Mouse (Mus musculus) CD4-positive, CD25-positive, alpha-beta regulatory T cell, adult 2 months (primary cell): ENCODE results near the gene Ythdf2.
"Not testable (repeated sequence)": the region's sequence is repeated elsewhere in the genome, so short reads cannot be mapped to it uniquely, and the experiment has no call there.

Experiments used
- DNase-seq: peaks from one replicate; pipeline ENCODE4 v3.0.0-alpha.2; 2012; ENCODE audit warnings: low read depth, low spot score

Ythdf2 gene

DNA sequence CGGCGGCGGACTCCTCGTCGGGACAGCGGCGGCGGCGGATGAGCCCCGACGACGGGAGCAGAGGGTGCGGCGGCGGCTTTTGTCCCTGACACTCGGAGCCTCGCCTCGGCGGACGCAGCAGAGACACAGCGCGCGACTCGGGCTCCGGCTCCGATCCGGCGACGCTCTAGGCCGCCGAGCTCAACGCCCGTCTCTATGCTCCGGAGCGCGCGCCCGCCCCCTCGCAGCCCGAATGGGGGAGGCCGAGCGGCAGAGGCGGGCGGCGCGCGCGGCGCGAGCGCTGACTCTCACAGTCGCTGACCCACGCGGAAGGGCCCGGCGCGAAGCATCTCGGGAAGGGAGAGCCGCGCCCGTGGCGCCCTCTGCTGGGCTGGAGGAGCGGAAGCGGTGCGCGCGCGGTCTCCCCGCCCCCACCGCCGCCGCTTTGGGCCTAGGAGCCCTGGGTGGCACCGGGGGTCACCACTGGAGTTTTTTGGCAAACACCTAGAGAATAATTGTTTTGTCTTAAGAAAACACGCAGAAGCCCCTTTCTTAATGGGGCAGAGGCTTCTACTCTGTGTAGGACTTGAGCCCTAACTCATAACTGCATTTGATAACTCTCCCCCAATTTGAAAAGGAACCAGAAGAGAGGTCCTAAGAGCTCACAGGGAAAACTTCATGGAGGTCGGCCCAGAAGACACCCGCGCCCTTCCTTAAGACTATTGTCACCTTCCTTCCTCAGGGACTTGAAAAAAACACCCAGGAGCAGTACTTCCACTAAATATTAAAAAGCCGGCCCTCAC, at the start of gene Ythdf2:
TSS of gene Ythdf2 (minus strand) at position 351 of the 782 bp plus-strand sequence.
- DNase-seq, result peak; percentile 99

DNA sequence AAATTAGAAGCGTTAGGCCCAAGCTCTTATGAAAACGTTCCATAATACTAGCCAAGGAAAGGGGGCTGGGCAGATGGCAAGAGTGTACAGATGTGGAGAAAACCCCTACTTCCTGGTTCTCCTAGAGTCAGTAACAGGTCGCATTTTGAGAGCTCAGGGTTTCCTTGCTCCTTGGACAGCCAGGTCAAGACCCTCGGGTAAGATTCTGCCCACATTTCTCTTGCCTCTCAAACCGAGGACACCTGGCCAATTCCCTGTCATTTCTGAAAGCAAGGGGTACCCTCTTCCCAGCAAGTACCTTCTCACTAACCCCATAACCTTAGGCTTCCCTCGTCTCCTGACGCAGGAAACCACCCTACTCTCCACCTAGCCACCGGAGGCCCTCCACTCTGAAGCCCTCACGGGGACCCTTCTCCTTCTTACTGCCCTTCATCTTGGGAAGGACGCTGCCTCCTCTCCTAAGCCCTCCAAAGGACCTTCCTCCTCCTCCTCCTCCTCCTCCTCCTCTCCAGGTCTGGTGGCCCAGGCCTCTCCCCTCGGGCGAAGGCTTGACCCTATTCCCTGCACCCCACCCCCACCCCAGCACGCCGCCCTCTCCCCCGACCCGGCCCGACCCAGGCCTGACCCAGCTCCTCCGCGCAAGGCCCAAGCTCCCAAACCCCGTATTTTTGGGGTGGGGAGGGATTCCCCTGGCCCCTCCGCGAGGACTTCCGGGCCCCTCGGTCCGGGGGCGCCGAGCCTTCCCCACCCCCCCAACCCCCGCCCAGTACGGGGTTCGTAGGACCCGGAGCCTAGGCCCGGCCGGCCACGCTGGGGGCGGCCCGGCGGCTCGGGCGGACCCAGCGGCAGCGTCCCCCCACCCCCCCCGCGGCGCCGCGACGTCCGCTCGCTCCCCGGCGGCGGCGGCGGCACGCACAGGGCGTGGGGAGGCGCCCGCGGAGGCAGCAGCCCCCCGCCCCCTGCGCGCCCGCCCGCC, 48.6 kb upstream of the Ythdf2 start:
- DNase-seq, result peak; percentile 88

DNA sequence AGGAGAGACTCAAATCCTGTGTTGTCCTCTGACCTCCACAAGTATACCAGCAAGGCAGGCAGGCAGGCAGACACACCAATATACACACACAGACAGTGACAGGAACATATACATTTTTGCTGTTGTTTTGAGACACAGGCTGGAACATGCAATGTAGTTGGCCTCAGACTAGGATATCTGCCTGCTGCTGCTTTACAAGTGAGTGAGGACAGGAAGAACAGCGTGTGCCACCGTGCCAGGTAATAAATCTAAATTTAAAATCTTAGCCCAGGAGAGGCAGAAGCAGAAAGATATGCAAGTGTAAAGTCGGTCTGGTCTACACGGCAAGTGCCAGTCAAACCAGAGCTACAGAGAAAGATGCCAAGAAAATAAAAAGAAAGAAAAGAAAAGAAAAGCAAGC, 47.1 kb upstream of the Ythdf2 start:
- DNase-seq, result no peak

DNA sequence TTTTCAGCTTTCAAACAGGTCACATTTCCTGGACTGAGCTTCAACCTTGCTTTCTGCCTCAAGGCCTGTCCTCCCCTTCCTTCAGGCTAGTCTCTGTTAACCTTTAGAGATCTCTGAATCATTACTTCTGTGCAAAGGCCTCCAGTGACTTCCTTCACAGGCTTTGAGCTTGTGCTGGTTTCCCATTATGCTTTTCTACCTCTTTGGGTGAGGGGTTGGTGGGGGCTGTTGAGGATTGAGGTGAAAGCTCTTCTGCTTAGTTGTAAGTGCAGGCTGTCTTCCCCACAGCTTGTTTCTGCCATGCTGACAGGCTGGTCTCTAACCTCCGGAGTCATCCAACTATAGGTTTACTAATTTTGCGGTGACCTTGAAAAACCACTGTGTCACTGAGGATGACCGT, 44.3 kb upstream of the Ythdf2 start:
- DNase-seq, result no peak

DNA sequence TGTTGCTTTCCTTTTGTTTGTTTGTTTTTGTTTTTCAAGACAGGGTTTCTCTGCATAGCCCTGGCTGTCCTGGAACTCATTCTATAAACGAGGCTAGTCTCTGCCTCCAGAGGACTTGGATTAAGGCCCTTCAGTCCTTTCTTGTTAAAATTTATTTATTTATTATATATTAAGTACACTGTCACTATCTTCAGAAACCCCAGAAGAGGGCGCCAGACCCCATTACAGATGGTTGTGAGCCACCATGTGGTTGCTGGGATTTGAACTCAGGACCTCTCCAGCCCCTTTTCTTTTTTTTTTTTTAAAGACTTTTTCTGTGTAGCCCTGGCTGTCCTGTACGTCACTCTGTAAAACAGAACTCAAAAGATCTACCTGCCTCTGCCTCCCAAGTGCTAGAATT, 42.9 kb upstream of the Ythdf2 start:
- peak; percentile 58 for DNase-seq

DNA sequence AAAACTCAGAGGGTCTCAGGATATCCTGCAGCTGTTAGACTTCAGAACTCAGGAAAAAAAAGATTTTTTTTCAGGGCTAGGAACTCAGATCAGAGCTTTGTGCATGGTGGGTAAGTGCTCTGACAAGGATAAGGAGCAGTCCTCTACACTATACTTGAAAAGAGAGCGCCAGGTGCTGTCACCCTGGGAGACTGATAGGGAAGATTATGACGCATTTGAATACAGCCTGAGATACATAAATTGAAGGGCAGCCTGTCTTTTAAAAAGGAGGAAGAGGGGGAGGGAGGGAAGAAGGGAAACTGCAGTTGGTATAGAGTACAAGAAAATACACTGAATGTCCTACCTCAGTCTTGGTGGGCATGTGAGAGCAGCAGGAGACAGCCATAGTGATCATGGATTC, 41.5 kb upstream of the Ythdf2 start:
- DNase-seq, result no peak

DNA sequence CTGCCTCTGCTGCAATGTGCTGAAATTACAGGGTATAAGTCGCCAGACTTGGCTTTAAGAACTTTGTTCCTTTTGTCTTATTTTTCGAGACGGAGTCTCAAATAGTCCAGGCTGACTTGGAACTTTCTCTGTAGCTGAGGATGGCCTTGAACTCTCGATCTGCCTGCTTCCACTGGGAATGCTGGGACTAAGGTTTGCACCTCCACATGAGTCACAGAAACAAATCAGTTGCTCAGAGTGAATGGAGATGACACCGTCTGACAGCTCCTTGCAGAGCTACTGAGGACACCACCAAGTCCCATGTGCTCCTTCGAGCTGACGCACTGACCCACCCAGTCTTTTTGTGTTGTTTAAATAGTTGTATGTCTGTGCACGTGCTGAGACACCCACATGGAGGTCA, 41.0 kb upstream of the Ythdf2 start:
- DNase-seq, result no peak

DNA sequence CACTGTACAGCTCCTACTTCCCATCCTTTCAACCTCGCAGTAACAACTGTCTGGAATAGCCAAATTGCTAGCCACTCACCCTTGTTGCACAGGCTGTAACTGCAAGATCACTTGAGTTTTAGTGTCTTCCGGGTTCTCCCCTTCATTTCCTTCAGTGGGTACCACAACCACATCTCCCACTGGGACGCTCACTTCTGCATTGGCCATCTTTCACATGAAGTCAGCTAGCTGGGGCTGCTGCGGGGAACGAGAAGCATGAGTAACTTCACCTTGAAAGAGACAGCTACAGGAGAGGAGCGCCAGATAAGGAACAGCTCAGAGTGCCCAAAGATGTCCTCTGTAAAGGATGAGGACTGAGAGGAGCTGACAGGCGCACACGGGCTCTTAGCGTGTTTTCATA, 39.5 kb upstream of the Ythdf2 start:
- DNase-seq, result no peak

DNA sequence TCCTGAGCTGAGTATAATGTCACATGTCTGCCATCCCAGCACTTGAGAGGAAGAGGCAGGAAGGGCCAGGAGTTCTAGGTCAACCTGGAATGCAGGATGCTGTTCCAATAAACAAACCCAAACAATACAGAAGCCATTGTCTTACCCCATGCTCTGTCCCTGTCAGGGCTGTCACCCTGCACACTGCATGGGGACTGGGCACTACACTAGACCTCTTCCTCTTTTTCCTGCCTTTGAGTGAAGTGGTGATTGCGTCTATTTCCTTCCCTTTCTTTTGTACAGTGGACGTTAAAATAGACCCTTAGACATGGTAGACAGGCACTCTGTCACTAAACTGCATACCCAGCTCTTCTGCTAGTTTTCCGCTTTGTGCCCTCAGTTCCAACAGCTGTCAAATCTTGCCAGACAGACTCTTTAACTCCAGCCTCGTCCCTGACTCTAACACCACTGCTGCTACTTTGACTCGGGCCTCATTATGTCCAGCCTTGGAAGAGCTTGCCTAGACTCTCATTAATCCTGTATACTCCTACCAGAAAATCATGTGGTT, 35.4 kb upstream of the Ythdf2 start:
- no peak for DNase-seq

DNA sequence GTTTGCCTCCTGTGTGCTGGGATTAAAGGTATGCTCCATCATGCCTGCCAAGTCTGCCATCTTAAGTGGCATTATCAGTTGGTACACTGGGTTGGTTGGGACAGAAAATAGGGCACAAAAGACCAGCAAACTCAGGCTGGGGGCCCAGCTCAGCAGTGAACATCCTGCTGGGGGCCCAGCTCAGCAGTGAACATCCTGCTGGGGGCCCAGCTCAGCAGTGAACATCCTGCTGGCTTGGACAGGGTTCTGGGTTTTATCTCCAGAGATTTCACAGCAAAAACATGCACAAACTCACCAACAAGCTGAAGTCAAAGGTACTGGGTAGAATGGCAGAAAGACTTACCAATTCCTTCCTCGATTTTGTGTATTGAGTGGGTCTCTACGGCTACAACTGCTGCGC, 33.5 kb upstream of the Ythdf2 start:
- peak; percentile 16 for DNase-seq

DNA sequence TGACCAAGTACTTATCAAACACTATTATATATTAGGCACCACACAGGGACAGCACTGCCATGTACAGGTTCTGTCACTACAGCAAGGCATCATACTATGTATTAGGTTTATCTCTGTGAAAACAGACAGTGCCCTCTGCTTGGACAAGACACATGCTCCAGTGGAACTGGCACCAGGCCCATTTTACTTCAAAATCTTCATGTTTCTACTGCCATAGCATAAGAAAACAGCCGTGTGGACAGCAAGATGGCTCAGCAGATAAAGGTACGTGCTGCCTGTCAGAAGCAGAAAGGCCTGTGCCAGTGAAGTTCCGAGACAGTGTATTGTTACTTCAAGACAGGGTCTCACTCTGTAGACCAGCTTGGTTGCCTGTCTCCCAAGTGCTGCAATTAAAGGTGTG, 29.1 kb upstream of the Ythdf2 start:
- DNase-seq, result no peak

DNA sequence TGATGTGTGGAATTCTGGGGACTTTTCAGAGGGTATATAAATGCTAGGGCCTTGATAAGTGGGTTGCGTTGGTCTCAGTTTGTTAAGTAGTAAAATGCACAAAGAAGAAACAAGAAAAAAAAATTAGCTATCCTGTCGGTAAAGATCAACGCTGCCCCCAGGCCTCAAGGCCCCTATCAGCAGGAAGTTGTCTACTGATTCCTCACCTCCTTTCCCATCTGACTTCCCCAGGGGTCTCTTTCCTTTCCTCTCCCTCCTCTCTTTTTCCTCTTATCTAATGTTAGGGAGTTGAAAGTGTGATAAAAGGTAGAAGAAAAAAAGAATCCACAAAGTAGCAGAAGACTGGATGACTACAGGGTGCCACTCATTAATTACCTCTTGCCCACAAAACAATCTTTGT, 28.3 kb upstream of the Ythdf2 start:
- DNase-seq, result no peak

DNA sequence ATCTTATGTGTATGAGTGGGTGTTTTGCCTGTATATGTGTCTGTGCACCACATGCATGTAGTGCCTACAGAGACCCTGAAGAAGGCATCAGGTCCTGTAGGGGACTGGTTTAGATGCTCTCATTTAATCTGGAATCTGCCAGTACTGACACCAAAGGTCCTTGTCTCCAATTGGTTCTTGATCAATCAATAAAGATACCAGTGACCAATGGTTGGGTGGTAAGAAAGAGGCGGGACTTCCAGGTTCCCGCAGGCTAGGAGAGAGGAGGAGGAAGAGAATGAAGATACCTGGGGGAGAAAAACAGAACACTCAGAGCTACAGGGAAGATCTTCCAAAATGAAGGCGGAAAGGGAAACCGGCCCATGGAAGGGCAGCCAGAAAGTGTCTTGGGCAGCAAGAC, 26.3 kb upstream of the Ythdf2 start:
- DNase-seq, result no peak

DNA sequence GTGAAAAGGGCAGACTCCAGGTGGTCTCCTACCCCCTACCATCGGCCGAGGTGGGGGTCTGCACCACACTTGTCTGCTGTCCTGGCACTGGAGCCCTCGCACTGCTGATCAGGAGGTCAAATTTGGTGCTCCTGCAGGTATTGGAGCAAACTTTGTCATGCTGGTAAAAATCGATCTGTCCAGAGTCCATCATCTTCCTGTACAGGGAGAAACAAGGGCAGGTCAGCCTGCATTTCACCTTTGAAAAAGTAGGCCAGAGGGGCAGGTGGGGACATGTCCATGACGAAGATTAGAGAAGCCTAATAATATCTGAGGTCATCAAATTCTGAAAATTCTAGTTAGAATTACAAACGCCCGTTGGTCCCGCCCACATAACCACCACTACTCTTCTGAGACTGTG, 22.6 kb upstream of the Ythdf2 start:
- DNase-seq, result no peak

DNA sequence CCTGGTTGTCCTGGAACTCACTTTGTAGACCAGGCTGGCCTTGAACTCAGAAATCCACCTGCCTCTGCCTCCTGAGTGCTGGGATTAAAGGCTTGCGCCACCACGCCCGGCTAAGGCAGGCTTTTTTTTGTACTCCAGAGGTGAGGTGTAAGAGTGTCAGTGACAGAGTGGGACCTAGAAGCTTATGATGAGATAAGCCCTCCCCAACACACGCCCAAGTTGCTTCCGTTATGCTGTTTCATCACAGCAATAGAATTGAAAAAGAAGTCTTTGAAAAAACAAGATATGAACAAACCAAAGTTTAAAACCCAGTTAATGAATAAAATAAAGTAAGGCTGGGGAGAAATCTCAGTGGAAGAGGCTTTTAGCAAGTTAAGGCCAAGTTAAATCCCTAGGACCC, 18.3 kb upstream of the Ythdf2 start:
- DNase-seq, result no peak

DNA sequence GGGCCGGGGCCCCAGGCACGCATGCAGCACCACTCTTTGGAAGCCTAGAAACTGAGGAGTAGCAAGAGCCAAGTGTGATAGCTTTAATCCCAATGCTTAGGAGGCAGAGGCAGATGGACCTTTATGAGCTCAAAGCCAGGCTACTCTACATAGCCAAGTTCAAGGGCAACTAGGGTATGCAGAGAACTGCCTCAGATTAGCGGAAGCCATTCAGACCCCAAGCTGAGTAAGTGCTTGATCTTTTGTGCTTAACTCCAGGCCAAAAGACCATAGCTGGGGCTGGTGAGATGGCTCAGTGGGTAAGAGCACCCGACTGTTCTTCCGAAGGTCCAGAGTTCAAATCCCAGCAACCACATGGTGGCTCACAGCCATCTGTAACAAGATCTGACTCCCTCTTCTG, 9.9 kb upstream of the Ythdf2 start:
- DNase-seq, result not testable (repeated sequence)

DNA sequence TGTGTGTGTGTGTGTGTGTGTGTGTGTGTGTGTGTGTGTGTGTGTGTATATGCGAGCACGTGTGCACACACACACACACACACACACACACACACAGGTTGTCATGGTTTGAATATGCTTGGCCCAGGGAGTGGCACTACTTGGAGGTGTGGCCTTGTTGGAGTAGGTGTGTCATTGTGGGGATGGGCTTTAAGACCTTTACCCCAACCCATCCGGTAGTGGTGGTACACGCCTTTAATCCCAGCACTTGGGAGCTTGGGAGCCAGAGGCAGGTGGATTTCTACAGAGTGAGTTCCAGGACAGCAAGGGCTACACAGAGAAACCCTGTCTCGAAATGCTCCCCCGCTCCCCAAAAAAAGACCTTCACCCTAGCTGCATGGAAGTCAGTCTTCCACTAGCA, 6.3 kb upstream of the Ythdf2 start:
- not testable (repeated sequence) for DNase-seq

DNA sequence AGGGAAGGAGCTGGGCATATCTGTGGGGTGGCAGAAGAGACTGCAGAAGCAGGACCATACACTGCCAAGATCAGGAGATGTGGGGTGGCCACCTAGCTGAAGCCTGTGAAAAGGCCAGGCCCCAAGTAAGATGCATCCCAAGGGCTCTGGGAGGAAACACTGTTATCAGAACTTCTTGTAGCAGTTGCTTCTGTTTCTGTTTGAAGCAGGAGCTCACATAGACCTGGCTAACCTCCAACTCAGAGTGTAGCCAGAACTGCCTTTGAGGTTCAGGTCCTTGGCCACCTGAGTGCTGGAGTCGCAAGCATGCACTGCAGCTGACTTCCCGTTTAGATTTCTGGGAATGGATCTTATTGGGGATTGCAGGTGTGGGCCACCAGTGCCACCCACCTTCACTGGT, 5.7 kb upstream of the Ythdf2 start:
- no peak for DNase-seq

DNA sequence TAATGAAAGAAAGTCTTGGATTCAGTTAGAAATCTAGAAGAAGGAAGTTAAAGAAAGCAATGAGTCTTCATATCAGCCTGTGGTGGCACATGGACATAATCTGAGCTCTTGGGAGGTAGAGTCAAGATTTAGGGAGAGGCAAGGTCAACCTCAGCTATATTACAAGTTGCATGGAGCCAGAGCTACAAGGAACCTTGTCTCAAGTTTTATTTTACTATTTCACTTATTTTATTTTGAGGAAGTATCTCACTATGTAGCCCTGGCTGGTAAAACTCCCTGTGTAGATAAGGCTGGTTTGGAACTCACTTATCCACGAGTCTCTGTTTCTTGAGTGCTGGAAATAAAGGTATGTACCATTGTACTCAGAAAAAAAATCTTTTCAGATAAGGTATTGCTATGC, 4.5 kb upstream of the Ythdf2 start:
- no peak for DNase-seq

DNA sequence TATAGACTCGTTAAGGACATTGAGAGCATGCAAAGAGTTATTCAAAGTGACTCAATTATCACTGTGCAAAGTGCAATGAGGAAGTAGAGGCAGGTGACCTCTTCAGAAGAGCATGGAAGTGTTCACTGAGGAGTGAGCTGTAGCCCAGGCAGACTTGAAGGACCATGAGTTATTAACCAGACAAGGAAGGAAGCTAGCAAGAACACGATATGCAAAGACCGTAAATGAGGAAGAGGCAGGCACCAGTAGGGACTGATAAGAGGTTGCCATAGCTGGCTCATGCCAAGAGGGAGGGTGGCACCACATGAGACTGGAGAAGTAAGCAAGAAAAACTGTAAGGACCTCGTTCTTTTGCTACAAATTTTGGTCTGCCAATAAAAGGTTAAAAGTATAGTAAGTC, 2.7 kb upstream of the Ythdf2 start:
- DNase-seq, result no peak

DNA sequence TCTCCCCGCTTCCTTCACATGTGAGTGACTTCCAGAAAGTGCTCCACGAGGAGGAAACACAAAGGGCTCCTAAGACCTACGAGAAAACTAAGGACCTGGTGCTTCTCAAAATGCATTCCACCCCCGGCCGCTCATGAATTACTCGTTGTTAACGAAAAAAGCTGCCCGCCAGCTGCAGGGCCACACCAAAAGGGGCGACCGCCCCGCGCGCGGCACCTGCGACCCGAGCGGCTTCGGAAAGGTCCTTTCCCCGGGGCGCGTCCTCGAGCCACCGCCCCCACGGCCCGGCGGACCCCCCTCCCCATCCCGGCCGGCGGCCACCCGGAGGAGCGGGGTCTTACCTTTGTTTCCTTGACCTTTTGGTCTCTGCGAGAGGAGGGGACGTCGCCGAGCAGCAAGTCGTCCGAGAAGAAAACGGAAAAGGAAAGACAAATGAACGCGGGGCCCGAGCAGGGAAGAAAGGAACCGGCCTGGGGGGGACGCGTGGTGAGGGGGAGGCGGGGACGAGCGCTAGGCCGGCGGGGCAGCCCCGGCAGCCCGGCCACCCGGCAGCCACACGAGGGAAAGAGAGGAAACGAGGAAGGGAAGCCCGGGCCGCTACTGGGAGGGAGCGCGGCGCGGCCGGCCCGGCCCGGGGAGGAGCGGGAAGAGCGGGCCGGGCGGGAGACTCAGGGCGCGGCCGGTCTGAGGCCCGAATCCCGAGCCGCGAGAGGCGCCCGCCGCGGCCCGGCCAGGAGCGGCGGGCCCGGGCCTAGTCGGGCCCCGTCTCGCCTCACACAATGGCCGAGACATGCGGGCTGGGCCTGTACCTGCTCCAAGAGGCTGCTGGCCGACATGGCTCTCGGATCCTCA, 786 bp downstream of the Ythdf2 start:
- DNase-seq, result peak; percentile 50

DNA sequence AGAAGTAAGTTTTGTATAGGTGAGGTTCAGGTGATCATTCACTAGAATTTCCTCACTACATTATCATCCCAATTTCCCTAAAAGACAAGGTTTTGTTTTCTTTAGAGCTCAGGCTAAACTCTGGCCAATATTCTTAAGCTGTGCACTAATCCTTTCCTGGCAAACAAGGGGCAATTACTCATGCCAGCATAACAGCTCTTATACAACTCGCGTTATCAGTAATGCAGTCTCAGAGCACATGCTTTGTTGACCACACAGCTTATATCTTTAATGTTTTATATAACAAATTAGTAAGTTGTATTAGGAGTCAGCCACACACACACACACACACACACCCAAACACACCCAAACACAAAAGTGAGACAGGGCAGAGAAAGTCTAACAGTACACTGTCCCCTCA, 1.8 kb downstream of the Ythdf2 start:
- no peak for DNase-seq
